Mouse (Mus musculus) stomach, postnatal 0 days (tissue): ENCODE data around the gene Syce3. TPM values are rescaled to one million over a fixed set of nuclear protein-coding genes. Genes with fewer than 3 reads are reported as not detected.
A peak's percentile ranks its signal among the peaks of the same experiment; 100 is the strongest.

ENCODE experiments used
- ATAC-seq: fragments of 200-750 bp; cut with Nextera tagmentation; 2 replicates; pipeline ENCODE4 v1.8.0; 2017; ENCODE audit not compliant: low FRiP score, low TSS enrichment
- DNase-seq: peaks from one replicate; pipeline ENCODE4 v3.0.0-alpha.2; 2016; ENCODE audit warnings: low spot score
- H3K27ac ChIP-seq: fragments of 300-500 bp; sonication (generic); replicated peaks from 2 replicates; pipeline ENCODE4 v1.5.1; 2014; ENCODE audit warnings: mild to moderate bottlenecking, control low read depth
- H3K27me3 ChIP-seq: fragments of 300-500 bp; sonication (generic); 2 replicates; pipeline ENCODE4 v1.6.1; 2014; ENCODE audit warnings: low read length; ENCODE audit not compliant: control insufficient read depth, insufficient read depth
- H3K36me3 ChIP-seq: fragments of 300-500 bp; sonication (generic); 2 replicates; pipeline ENCODE4 v1.6.1; 2014; ENCODE audit warnings: low read length, mixed read lengths; ENCODE audit not compliant: control insufficient read depth, insufficient read depth
- H3K4me1 ChIP-seq: fragments of 300-500 bp; sonication (generic); replicated peaks from 2 replicates; pipeline ENCODE4 v1.6.1; 2014; ENCODE audit warnings: antibody characterized with exemption; ENCODE audit not compliant: control insufficient read depth, insufficient read depth
- H3K4me2 ChIP-seq: fragments of 300-500 bp; sonication (generic); replicated peaks from 2 replicates; pipeline ENCODE4 v1.6.1; 2014; ENCODE audit warnings: low read depth, mild to moderate bottlenecking, control low read depth, moderate library complexity
- H3K4me3 ChIP-seq: fragments of 300-500 bp; sonication (generic); 2 replicates; pipeline ENCODE4 v1.5.1; 2014; ENCODE audit warnings: low read depth, low read length, control low read depth
- H3K9ac ChIP-seq: fragments of 300-500 bp; sonication (generic); 2 replicates; pipeline ENCODE4 v1.6.1; 2014; ENCODE audit warnings: mild to moderate bottlenecking, low read length, control low read depth, mixed read lengths
- H3K9me3 ChIP-seq: fragments of 300-500 bp; sonication (generic); 2 replicates; pipeline ENCODE4 v1.6.1; 2016; ENCODE audit warnings: low read length; ENCODE audit not compliant: control insufficient read depth
- CTCF ChIP-seq: IDR thresholded peaks from 2 replicates; pipeline ENCODE4 v1.5.1; 2016; ENCODE audit warnings: antibody characterized with exemption, low read depth, mild to moderate bottlenecking, moderate library complexity
- EP300 ChIP-seq: optimal IDR thresholded peaks from 2 replicates; pipeline ENCODE3; 2016; ENCODE audit warnings: antibody characterized with exemption
- WGBS: fragments of 180-500 bp; shearing (Covaris S2); extraction: QIAGEN DNeasy Blood & Tissue Kit; methylation state at CpG from one replicate; pipeline ENCODE4 v1.1.7; 2014; 5-methylcytosine and 5-hydroxymethylcytosine counted together
- polyA plus RNA-seq: library from polyadenylated mRNA; unstranded; fragments of >200 nt; fragmentation: Nextera tagmentation; extraction: Ambion mirVana; gene quantifications from 2 replicates; pipeline ENCODE4 v1.2.1, GENCODE M21; 2015

The Syce3 gene
- polyA plus RNA-seq, 1 experiment from 2014 or later, result not detected

GRCm38 (mm10) chr15:89428136-89428790 lies 18.0 kb upstream of the Syce3 start:
- no peak overlapping the region for H3K27ac ChIP-seq
- H3K36me3 ChIP-seq, result no peaks in the 10 kb centered on the region
- no peaks in the 10 kb centered on the region for H3K27me3 ChIP-seq
- H3K9me3 ChIP-seq, result no peaks in the 10 kb centered on the region
- DNase-seq, result no peak
- H3K9ac ChIP-seq, result peak overlapping the region; percentile 83
- H3K4me1 ChIP-seq, result no peaks in the 10 kb centered on the region
- TF ChIP-seq CTCF (no peak), EP300 (no peak)
- peak overlapping the region; percentile 78 for H3K4me3 ChIP-seq
- peak overlapping the region; percentile 97 for H3K4me2 ChIP-seq
- WGBS, result 86% methylated on average over 19 of the region's 19 CpGs
- ATAC-seq, result no peak

GRCm38 (mm10) chr15:89426716-89427115 lies 16.4 kb upstream of the Syce3 start:
- H3K36me3 ChIP-seq, result no peaks in the 10 kb centered on the region
- H3K9ac ChIP-seq, result no peak overlapping the region
- H3K9me3 ChIP-seq, result no peaks in the 10 kb centered on the region
- WGBS, result 92% methylated on average over 10 of the region's 10 CpGs
- H3K27me3 ChIP-seq, result no peaks in the 10 kb centered on the region
- ATAC-seq (no peak), DNase-seq (no peak)
- H3K27ac ChIP-seq, result no peak overlapping the region
- H3K4me2 ChIP-seq, result no peak overlapping the region
- no peak overlapping the region for H3K4me3 ChIP-seq
- TF ChIP-seq EP300 (no peak), CTCF (no peak)
- H3K4me1 ChIP-seq, result no peaks in the 10 kb centered on the region

- TF ChIP-seq EP300 (no peak), CTCF (no peak)
- no peak for DNase-seq
- Histone ChIP-seq H3K9ac (no peak within 1 kb of the TSS), H3K27me3 (no peaks in the 10 kb centered on the region), H3K4me3 (no peak within 1 kb of the TSS), H3K36me3 (no peaks in the 10 kb centered on the region), H3K27ac (no peak within 1 kb of the TSS), H3K4me1 (no peaks in the 10 kb centered on the region), H3K9me3 (no peaks in the 10 kb centered on the region), H3K4me2 (no peak within 1 kb of the TSS)
- ATAC-seq, result no peak
- 47% methylated on average over 6 of the region's 6 CpGs for WGBS
Observed at GRCm38 (mm10) chr15:89425711-89426121, 15.4 kb upstream of the Syce3 start, which contains the start of gene Cpt1b. Gene Cpt1b, minus strand, starts transcription at chr15:89425863.

- Histone ChIP-seq H3K4me2 (no peak overlapping the region), H3K4me1 (no peaks in the 10 kb centered on the region), H3K27ac (no peak overlapping the region), H3K9me3 (no peaks in the 10 kb centered on the region), H3K9ac (no peak overlapping the region), H3K4me3 (no peak overlapping the region), H3K36me3 (no peaks in the 10 kb centered on the region), H3K27me3 (no peaks in the 10 kb centered on the region)
- ATAC-seq (no peak), DNase-seq (no peak)
- WGBS, result 83% methylated on average over 8 of the region's 8 CpGs
- no peak for TF ChIP-seq CTCF
Observed at GRCm38 (mm10) chr15:89424621-89425020, 14.3 kb upstream of the Syce3 start.

GRCm38 (mm10) chr15:89421938-89422337 lies 11.6 kb upstream of the Syce3 start:
- TF ChIP-seq EP300 (no peak), CTCF (no peak)
- H3K9ac ChIP-seq, result no peak overlapping the region
- no peak overlapping the region for H3K27ac ChIP-seq
- H3K4me3 ChIP-seq, result no peak overlapping the region
- H3K4me2 ChIP-seq, result no peak overlapping the region
- DNase-seq (no peak), ATAC-seq (no peak)
- H3K27me3 ChIP-seq, result no peaks in the 10 kb centered on the region
- peaks cover 2% of the 10 kb centered on the region; the same call in 1 of the 2 replicates for H3K36me3 ChIP-seq
- H3K4me1 ChIP-seq, result no peaks in the 10 kb centered on the region
- no peaks in the 10 kb centered on the region for H3K9me3 ChIP-seq
- 94% methylated on average over 9 of the region's 9 CpGs for WGBS

GRCm38 (mm10) chr15:89415282-89415681 lies 5.0 kb upstream of the Syce3 start:
- WGBS, result 82% methylated on average over 8 of the region's 8 CpGs
- no peaks in the 10 kb centered on the region for H3K4me1 ChIP-seq
- no peak overlapping the region for H3K9ac ChIP-seq
- H3K36me3 ChIP-seq, result peaks cover 2% of the 10 kb centered on the region; the same call in 1 of the 2 replicates
- no peak for DNase-seq
- H3K27me3 ChIP-seq, result no peaks in the 10 kb centered on the region
- TF ChIP-seq EP300 (no peak), CTCF (no peak)
- H3K9me3 ChIP-seq, result no peaks in the 10 kb centered on the region
- H3K4me3 ChIP-seq, result no peak overlapping the region
- ATAC-seq, result no peak
- H3K4me2 ChIP-seq, result no peak overlapping the region
- H3K27ac ChIP-seq, result no peak overlapping the region
